In the genomic region with DNA sequence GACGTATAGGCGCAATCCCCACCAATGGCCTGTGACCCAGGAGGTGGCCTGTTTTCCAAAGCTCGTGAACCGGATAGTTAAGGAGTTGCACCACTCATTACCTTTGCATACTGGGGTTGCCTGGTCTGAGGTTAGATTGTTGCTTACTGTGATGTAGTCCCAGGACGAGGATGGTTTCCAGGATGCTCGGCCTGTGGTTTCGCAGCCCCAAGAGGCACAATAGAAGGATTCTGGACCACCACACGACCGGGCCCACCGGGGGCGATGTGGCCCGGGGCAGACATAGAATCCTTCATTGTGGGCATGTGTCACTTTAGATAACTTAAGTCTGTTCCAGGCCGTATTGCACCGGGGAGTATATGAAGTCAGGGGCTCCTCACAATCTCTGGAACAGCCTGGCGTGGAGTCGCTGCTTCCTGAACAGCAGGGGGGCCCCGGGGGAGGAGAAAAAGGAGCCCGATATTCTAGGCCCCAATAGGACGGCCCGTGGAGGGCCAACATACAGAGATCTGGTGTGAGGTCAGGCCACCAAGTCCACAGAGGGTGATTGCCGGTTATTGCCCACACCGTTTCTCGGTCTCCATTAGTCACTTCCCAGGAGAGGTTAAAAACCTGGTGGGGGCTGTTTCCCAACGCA, we compare ENCODE assay signal across 23 mouse cellular contexts. TPM values are rescaled to one million over a fixed set of nuclear protein-coding genes. Genes with fewer than 3 reads are reported as not detected.
"Had no signal": no experiment of that assay in that cellular context is flagged by ENCODE, and none has a peak within 500 bp of the region (broad histone marks: within the 10 kb centered on the region; RNA-seq: fewer than 3 reads in every experiment).

No protein-coding gene starts in this region.

- H3K4me2 ChIP-seq: lung, embryonic 14.5 days; midbrain, embryonic 13.5 days; neural tube, embryonic 13.5 days; neural tube, embryonic 15.5 days had no signal

- H3K27me3 ChIP-seq: midbrain, embryonic 13.5 days; neural tube, embryonic 13.5 days; neural tube, embryonic 15.5 days had no signal

- H3K27ac ChIP-seq: midbrain, embryonic 10.5 days; midbrain, embryonic 13.5 days; neural tube, embryonic 13.5 days; neural tube, embryonic 15.5 days had no signal

- H3K36me3 ChIP-seq: midbrain, embryonic 10.5 days had no signal

- ATAC-seq: midbrain, embryonic 13.5 days; midbrain, embryonic 16.5 days had no signal

- H3K4me3 ChIP-seq: midbrain, embryonic 10.5 days; midbrain, embryonic 13.5 days; myocyte; neural tube, embryonic 13.5 days; neural tube, embryonic 15.5 days had no signal

- H3K9ac ChIP-seq: lung, embryonic 14.5 days; midbrain, embryonic 13.5 days; neural tube, embryonic 13.5 days; neural tube, embryonic 15.5 days had no signal

- H3K4me1 ChIP-seq: midbrain, embryonic 10.5 days had no signal

- DNase-seq: lung, adult 18-20 months; lung, embryonic 14.5 days; lung, postnatal 10 days; lung, postnatal 4 days; retina, postnatal 1 day; right cerebral cortex, adult 18-20 months; right cerebral cortex, postnatal 25 days; right cerebral cortex, postnatal 4 days; spleen, adult 18-20 months; thymus, adult 18-20 months; thymus, postnatal 14 days; thymus, postnatal 36 days had no signal

RNA-seq across cellular contexts. Expression of a gene that starts 20.9 kb away (rescaled TPM):
- polyA plus RNA-seq: liver, embryonic 16.5 days; lung, embryonic 14.5 days; lung, embryonic 16.5 days; neural tube, embryonic 11.5 days; small intestine, adult 2 months; stomach, embryonic 16.5 days had no signal
